Mouse (Mus musculus): Measurements from ENCODE around the gene Ambp. TPM values are rescaled to one million over a fixed set of nuclear protein-coding genes. Genes with fewer than 3 reads are reported as not detected.

The Ambp gene
- polyA plus RNA-seq, 1 experiment from 2014 or later: 0.69 TPM

DNA sequence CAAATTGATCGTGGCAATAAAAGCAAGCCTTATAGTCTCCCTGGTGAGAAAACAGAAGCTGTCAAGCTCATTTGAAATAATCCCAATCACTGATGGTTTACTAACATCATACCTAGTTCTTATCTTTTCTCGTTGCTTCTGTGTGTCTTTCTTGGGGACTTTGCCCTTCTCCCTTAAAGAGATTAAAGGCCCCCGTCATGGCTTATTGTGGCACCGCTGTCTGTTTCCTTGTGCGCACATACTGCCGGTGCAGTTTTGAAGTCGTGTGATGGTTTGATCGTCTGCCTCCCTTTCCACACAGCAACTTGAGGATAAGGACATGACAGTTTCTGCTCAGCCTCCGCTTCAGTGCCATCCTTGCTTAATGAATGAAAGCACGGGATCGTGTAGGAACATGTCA, 54.1 kb downstream of the Ambp start:
- DNase-seq (ENCODE audit: low spot score) (no peak), ATAC-seq (ENCODE audit: insufficient number of reproducible peaks, low FRiP score, low TSS enrichment, low read depth) (no peak)
- Histone ChIP-seq H3K4me3 (ENCODE audit: low read depth, low read length) (no peak overlapping the region), H3K9me3 (ENCODE audit: control insufficient read depth, low read length) (no peaks in the 10 kb centered on the region), H3K4me1 (ENCODE audit: control insufficient read depth, insufficient read depth, low read length) (no peaks in the 10 kb centered on the region), H3K27me3 (ENCODE audit: control insufficient read depth, insufficient read depth, low read length) (no peaks in the 10 kb centered on the region), H3K4me2 (ENCODE audit: low read depth, severe bottlenecking) (no peak overlapping the region), H3K36me3 (ENCODE audit: control insufficient read depth, insufficient read depth, low read length) (peaks cover 4% of the 10 kb centered on the region; the same call in 1 of the 2 replicates), H3K9ac (ENCODE audit: low read length) (no peak overlapping the region), H3K27ac (replicated peaks; ENCODE audit: low read depth, low read length) (no peak overlapping the region)
- WGBS: 95% methylated on average over 11 of the region's 11 CpGs

- WGBS: 91% methylated on average over 1 of the region's 1 CpGs
- Histone ChIP-seq H3K4me1 (ENCODE audit: control insufficient read depth, insufficient read depth, low read length) (no peaks in the 10 kb centered on the region), H3K36me3 (ENCODE audit: control insufficient read depth, insufficient read depth, low read length) (peaks cover 2% of the 10 kb centered on the region; the same call in 1 of the 2 replicates), H3K27ac (replicated peaks; ENCODE audit: low read depth, low read length) (no peak overlapping the region), H3K27me3 (ENCODE audit: control insufficient read depth, insufficient read depth, low read length) (no peaks in the 10 kb centered on the region), H3K9me3 (ENCODE audit: control insufficient read depth, low read length) (no peaks in the 10 kb centered on the region), H3K9ac (ENCODE audit: low read length) (no peak overlapping the region), H3K4me3 (ENCODE audit: low read depth, low read length) (no peak overlapping the region), H3K4me2 (ENCODE audit: low read depth, severe bottlenecking) (no peak overlapping the region)
- ATAC-seq (ENCODE audit: insufficient number of reproducible peaks, low FRiP score, low TSS enrichment, low read depth) (no peak), DNase-seq (ENCODE audit: low spot score) (no peak)
Measured at GRCm38 (mm10) chr4:63097603-63098002, 57.0 kb downstream of the Ambp start.

Other genes with a start within 250 kb of the Ambp start
- 29.7 and 41.2 TPM in 2 replicates for gene Zfp618, start 189.2 kb downstream of the Ambp start, polyA plus RNA-seq (2014; fragmentation: Nextera tagmentation; extraction: Ambion mirVana)
- gene Kif12, start 17.3 kb upstream of the Ambp start, polyA plus RNA-seq (2014; fragmentation: Nextera tagmentation; extraction: Ambion mirVana): not detected in 2 replicates
- 9.8 and 12.1 TPM in 2 replicates for gene Col27a1, start 59.2 kb upstream of the Ambp start, polyA plus RNA-seq (2014; fragmentation: Nextera tagmentation; extraction: Ambion mirVana)
- not detected in 2 replicates for gene Orm1, start 189.8 kb upstream of the Ambp start, polyA plus RNA-seq (2014; fragmentation: Nextera tagmentation; extraction: Ambion mirVana)
- gene Orm3, start 201.4 kb upstream of the Ambp start, polyA plus RNA-seq (2014; fragmentation: Nextera tagmentation; extraction: Ambion mirVana): not detected in 2 replicates
- not detected in 2 replicates for gene Orm2, start 207.7 kb upstream of the Ambp start, polyA plus RNA-seq (2014; fragmentation: Nextera tagmentation; extraction: Ambion mirVana)
- 9.5 and 10.9 TPM in 2 replicates for gene Akna, start 248.6 kb upstream of the Ambp start, polyA plus RNA-seq (2014; fragmentation: Nextera tagmentation; extraction: Ambion mirVana)